Mouse (Mus musculus) spleen, postnatal 10 days (tissue): ENCODE measurements at regions not wholly inside any gene's neighbourhood (a gene's known extent, or its start where the extent isn't known, plus 50 kb on each side); places are given as distances from the start of the nearest gene placed in this dataset.

Experiments
- DNase-seq, 2 experiments: peaks; one replicate each; pipeline ENCODE4 v3.0.0; 2021 to 2022; ENCODE audit warnings: low spot score in 2 of 2

DNA sequence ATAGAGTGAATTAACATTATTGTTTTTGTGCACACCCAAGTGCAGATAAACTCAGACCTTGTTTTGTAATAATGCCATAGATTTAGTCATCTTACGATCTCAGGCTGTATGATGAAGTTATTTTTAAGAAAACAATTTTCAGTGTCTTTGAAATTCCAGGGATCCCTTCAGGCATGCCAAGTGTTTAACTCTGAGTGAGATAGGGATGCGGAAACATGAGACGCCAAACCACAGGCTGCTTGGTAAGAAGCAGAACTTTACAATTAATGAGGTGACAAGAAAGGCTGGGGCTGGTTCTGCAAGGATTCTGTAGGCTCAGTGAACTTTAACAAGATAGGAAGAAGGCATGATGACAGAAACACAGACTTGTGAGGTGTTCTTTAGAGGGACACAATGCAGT, 292.3 kb upstream of the Alcam start:
- DNase-seq, result no peak

DNA sequence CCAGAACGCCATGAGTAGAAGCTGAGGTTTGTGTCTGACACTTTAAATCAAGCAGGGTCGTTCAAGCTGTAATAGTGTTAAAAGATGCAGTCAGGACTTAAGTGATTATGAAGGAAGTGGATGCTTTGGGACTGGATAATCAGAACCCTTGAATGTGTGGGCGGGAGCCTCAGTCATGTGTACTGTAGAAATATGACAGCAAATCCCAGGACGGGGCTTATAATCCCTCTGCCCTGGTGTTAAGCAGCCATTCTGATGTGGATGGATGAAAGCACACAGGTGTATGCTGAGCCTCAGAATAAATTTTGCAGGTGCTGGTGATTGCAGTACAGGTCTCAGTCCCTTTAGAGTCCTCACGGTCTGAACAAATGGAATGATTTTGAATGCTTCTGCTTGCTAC, 290.8 kb upstream of the Alcam start:
- no peak for DNase-seq

DNA sequence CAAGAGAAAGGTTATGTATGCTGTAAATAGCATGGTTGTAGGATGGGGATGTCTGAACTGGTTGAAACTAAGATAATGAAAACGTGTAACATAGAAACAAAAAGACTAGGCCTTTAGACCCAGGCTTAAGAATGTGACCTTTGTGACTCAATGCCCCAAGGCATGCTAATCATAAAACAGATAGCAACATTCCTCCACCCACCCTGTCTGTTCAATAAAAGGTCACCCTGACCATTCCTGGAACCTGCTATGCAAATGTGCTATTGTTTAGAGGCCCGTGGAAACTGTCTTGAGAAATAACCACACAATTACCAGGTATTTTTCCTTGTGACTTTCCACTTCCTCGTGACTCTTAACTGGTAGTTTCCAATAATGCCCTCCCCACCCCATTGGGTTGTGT, 288.3 kb upstream of the Alcam start:
- DNase-seq, result no peak

DNA sequence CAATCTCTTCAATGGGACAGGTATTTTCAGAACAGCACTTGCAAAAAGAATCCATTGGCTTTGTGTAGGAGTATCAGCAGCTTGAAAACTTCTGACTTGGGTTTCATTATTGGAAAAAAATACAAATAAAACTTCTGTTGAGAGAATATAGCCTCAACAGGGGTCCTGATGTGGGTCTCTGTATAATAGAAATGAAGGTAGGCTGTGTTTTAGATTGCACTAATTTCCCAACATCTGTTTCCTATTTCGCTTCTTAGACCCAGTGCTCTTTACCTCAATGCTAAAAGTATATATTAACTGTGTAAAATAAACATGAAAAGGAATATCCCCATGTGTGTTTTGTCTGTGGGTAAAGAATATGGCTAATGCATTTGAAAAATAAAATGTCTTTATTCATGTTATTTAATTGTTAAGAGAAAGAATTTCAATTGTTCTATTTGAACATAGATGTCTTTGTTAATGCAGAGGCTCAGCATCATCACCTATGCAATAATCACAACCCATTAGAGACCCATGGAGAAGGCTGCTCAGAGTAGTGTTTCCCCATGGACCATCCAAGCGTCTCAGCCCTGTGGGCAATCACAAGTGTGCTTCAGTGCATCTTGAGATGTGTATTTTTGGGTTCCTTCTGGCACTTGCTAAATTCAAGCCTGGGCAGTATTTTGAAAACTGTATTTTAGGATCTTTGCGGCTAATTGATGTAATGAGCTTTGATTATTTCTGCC, 272.4 kb upstream of the Alcam start:
- DNase-seq, result no peak

DNA sequence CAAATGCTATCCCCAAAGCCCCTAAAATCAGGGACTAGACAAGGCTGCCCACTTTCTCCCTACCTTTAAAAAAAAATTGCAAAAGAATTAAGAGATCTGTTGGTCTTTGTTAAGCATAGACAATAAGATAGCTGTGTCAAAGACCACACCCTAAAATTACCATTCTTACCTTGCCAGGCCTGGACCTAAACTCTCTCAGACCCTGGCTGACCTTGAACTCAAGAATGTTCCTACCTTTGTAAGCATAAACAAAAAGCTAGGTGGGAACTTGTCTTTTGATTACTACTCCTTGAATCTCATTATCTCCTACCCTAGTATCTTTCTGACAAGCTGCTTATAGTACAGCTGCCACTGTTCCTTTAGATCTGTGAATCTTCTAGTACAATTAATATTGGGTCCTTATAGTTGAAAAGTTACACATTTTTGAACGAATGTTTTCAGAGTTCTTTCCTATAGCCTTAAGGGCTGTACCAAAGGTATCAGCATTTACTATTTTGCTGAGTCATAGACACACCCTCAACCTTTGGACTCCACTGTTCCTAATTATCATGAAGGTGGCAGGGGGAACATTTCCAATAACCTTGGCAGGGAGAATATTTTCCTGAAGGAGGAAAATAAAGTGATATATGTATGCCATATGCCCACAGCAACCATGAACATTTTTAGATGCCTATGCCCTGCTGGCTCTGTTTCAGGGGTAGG, 264.5 kb upstream of the Alcam start:
- no peak for DNase-seq

DNA sequence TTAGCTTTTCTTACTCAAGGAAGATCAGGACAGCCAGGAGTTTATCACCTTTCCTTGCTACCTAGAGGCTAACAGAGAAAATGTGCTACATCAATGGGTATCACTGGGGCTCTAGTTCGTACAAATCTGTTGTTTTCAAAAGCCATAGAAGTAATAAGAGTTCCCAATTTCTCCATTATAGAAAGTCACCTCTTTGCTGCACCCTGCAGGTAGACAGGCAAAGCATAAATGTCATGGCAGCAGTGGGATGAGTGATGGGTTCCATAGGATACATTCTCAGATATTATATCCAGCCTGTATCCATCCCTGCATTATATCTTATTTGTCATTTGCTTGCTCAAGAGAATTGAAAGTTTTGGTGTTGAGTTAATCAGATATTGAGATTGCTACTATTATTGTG, 236.4 kb upstream of the Alcam start:
- DNase-seq, result no peak

DNA sequence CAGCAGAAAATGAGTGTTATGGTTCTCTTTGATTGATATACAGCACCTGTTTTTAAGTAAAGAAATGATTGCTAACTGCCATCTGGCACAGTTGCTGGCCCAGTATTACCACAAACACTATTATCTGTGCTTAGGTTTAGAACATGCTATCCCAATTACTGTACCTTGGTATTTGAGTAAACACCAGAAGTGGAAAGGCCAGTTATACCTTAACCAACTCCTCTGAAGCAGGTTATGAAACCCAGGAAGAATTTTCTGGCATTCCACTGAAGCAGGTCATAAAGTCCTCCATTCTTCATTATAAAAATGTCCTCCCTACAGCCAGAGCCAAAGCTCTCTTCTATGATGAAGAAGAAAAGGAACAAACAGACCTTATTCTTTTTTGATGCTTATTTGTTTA, 201.0 kb upstream of the Alcam start:
- no peak for DNase-seq
